Mouse (Mus musculus) T-cell, adult 66 days (primary cell): ENCODE data around the gene Gm6096. TPM values are rescaled to one million over a fixed set of nuclear protein-coding genes. Genes with fewer than 3 reads are reported as not detected.

Source experiments
- total RNA-seq, 2 experiments: library from RNA; stranded (reverse); gene quantifications; 3 replicates in 1 of 2; 4 replicates in 1 of 2; pipeline ENCODE4 v1.2.4; 2023

Gene Gm6096
- total RNA-seq = not detected

DNA sequence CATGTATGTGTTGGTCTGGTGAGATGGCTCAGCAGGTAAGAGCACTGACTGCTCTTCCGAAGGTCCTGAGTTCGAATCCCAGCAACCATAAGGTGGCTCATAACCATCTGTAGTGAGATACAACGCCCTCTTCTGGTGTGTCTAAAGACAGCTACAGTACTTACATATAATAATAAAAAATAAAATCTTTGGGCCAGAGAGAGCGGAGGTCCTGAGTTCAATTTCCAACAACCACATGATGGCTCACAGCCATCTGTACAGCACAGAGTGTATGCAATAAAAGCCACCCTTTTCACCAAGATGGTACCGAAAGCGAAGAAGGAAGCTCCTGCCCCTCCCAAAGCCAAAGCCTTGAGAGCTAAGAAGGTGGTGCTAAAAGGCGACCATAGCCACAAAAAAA is at the start of gene Gm6096:
Gene Gm6096, plus strand, starts transcription at position 301 of the 400 bp plus-strand sequence.

DNA sequence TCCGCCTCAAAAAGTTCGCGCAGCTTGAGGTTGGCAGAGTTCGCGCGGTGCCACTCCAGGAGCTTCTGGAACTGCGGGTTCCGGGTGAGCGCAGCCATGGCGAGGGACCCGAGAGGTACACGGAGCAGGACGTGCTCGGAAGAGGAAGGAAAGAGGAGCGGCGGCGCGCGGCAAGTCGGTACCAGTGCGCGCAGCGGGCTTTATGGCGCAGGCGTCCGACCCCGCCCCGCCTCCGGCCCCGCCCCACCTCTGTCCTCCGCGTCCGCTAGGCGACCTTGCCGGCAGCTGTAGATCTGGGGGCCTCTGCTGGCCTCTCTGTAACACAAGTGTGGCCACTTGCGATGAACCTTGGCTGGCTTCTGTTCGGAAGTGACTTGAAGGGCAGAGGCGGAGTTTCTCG is 20.7 kb upstream of the Gm6096 start, which contains the start of gene Gpi1:
Gene Gpi1, minus strand, starts transcription at position 221 of the 400 bp plus-strand sequence.

Other genes with a start within 250 kb of the Gm6096 start
- not detected for gene Scgb2b27, start 237.1 kb upstream of the Gm6096 start, total RNA-seq
- not detected for gene Scgb1b27, start 229.6 kb upstream of the Gm6096 start, total RNA-seq
- not detected for gene Scgb1b30, start 155.6 kb upstream of the Gm6096 start, total RNA-seq
- not detected for gene Wtip, start 117.8 kb upstream of the Gm6096 start, total RNA-seq
- 10 to 100 TPM; 74.9 to 88.4 TPM for gene Uba2, start 81.4 kb upstream of the Gm6096 start, total RNA-seq
- 10 to 100 TPM; 26.7 to 27.1 TPM for gene Pdcd2l, start 54.4 kb upstream of the Gm6096 start, total RNA-seq
- gene Gpi1, start 20.7 kb upstream of the Gm6096 start, total RNA-seq = 100 to 1,000 TPM; 255 to 292 TPM
- gene 4931406P16Rik, start 62.5 kb downstream of the Gm6096 start, total RNA-seq = 10 to 100 TPM; 53.2 to 69.7 TPM
- 100 to 1,000 TPM; 198 to 206 TPM for gene Lsm14a, start 142.3 kb downstream of the Gm6096 start, total RNA-seq